Mouse (Mus musculus) spleen, adult 2 months (tissue): ENCODE results near the gene Gpatch2.

Source experiments
- CTCF ChIP-seq: fragments of 200-500 bp; IDR thresholded peaks from 2 replicates; pipeline ENCODE4 v1.5.1; 2011; ENCODE audit warnings: mild to moderate bottlenecking, inconsistent platforms; ENCODE audit not compliant: insufficient read depth, insufficient read length, insufficient replicate concordance; ENCODE audit errors: extremely low read depth
- POLR2A ChIP-seq: fragments of 200-500 bp; IDR thresholded peaks from 2 replicates; pipeline ENCODE4 v1.6.1; 2011; ENCODE audit warnings: low read depth, low read length, inconsistent platforms

DNA sequence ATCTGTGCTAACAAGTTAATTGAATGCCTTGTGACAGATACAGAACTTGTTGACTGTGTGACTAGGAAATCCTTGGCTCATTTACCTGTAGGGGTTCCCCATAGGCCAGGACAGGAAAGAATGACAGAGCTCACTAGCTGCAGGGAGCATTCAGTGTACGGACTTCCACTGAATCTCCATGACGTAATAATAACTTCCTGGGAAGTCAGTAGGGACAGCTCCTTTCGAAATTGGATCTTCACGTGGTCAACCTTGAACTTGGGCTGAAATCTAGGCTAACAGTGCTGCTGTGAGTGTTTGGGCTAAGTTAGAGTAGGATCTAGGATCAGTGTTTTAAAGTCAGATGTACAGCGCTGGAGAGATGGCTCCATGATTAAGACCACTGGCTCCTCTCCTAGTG lies 29.4 kb downstream of the Gpatch2 start:
- no peak for TF ChIP-seq POLR2A
- TF ChIP-seq CTCF = no peak
